Mouse (Mus musculus): ENCODE measurements around the gene Lrrc23.
A peak's percentile ranks its signal among the peaks of the same experiment; 100 is the strongest.

Gene Lrrc23

DNA sequence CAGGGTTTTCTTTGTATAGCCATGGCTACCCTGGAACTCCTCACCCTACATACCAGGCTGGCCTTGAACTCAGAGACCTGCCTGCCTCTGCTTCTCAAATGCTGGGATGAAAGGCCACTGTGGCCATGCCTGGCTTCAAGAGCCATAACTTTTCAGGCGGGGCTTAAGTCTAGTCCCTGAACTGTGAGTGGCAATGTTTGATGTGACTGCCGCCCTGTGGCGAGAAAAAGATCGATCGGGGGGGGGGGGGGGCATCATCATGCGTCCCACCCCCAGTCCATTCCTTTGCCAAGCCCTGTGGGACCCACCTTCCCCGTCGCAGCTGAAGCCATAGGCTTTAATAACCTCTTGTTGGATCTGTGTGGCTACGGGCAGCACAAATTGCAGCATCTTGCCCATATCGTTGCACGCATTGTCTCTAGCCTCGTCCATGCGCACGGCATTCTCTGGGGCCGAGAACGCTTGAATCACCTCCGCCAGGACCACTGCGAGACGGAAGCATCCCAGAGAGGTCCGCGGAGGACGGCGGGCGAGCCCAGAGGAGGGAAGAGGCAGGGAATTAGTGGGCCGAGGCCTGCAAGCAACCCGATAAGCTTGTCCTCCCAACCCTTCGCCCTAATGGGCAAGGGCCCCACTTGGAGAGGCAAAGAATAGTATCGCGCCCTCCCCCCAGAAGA is 39.2 kb downstream of the Lrrc23 start:
- peak; percentile 97 for DNase-seq

GRCm38 (mm10) chr6:124739231-124739796 is 40.2 kb downstream of the Lrrc23 start:
- DNase-seq = peak; percentile 92

DNA sequence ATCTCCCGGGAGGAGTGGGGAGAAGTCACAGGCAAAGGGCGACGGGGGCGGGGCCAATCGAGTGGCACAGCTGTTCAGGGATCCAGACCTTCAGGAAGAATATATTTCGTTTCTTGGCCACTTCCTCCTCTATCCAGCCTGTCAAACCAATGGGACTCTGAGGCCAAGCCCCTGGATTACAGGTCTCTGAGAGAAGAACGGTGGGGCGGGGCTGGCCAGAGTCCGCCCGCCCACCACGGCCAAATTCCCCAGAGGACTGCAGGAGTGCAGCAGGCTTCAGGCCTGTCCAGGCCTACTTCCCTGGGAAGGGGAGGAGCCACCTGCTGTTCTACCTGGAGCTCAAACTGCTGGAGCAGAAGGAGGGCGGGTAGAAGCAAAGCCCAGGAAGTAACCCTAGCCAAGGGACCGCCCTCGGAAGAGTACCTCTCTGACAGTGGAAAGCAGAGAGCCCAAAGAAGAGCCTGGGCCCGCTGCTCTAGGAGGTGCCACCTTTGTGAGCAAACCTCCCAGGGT is 41.0 kb downstream of the Lrrc23 start, which contains the start of gene Ptpn6:
TSS of gene Ptpn6 (minus strand) at position 204 of the 513 bp plus-strand sequence.
- peak; percentile 97 for DNase-seq

DNA sequence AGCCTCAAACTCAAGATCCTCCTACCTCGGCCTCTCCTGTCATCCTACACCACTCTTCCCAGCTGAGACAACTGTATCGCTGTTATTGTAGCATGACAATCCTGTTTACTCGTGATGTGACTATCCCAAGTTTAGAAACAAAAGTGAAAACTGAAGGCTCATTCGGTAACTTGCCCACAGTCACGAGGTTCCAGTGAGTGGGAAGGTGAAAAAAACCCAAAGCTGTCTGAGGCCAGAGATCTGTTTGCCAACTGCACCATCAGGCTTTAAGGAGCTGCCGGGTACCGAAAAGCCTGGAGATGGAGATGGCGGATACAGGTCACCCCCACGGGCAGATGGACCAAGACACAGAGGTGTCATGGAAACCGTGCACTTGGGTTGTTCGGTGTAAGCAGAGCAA is 42.5 kb downstream of the Lrrc23 start:
- DNase-seq = no peak

DNA sequence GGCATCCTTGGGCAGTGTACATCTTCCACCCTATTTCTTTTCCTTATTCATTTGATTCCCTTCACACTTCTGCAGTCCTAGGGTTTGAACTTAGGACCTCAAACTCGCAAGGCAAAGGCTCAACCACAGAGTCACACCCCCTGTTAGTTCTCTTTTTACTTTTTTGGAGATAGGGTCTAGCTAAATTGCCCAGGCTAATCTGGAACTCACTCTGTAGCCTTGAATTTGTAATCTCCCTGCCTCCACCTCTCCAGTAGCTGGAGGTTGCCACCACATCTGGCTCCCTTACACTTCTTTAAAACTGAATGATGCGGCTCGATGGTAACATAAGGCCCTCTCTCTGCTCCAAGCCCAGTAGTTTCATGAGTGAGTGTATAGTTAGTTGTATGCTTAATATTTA is 45.1 kb downstream of the Lrrc23 start:
- no peak for DNase-seq

DNA sequence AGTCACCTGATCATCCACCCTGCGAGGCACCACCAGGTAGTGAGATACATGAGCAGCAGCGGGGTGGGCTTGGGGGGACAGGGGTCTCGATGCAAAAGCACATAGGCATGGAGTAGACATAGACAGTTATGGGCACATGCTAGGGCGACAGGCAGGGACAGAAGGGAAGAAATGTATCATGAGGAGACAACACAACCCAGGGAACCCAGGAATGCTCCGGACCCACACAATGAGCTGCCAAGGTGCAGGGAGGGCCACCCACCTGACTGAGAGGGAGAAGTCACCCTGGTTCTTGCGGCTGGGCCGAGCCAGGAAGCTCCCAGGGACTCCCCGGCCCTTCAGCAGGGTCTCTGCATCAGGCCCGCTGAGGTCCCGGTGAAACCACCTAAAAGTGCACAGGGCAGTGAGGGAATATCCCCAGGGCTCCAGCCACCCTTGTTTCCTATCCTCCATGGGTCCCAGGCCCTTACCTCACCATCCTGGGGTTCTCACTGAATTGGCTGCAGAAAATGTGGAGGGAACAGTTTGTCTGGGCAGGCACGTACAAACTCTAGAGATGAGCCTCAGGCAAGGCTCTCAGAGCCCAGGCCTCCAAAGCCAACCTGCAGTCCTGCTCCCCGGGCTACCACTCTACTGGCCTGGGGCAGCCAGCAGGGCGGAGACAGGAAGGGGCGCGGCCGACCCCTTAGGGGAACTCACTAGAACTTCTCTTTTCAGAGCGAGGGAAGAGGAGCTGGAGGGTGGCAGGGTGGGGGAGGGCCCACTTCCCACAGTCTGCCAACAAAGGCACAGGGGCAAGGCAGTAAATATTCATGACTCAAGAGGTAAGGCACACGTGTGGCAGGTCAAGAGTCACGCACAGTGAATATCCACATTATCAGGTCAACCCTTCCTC is 46.8 kb downstream of the Lrrc23 start:
- peak; percentile 98 for DNase-seq

- DNase-seq = no peak
Measured at GRCm38 (mm10) chr6:124731038-124731437, 48.5 kb downstream of the Lrrc23 start.

- DNase-seq = peak; percentile 96
Measured at GRCm38 (mm10) chr6:124729850-124730705, 49.4 kb downstream of the Lrrc23 start.

- no peak for DNase-seq
Measured at GRCm38 (mm10) chr6:124728621-124729020, 50.9 kb downstream of the Lrrc23 start.

- DNase-seq = no peak
Measured at GRCm38 (mm10) chr6:124724472-124724871, 55.1 kb downstream of the Lrrc23 start.

DNA sequence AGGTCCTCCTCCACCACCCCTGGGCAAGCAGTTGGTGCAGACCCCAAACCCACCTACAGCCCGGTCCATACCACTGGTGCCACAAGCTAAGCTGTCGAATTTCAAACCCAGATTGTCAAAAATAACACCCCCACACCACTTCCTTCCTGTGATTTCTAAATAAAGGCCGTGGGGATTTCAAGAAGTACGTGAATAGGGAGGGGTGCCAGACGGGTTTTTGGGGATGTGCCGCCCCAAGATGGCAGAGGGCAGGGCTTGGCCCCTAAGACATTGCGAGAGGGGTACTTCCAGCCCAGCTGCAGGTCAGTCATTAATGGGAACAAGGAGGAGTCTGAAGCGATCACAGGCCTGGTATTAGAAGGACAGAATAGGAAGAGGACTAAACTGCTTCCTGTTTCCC is 56.0 kb downstream of the Lrrc23 start:
- DNase-seq = peak; percentile 97

- no peak for DNase-seq
Measured at GRCm38 (mm10) chr6:124722876-124723473, 56.6 kb downstream of the Lrrc23 start.

DNA sequence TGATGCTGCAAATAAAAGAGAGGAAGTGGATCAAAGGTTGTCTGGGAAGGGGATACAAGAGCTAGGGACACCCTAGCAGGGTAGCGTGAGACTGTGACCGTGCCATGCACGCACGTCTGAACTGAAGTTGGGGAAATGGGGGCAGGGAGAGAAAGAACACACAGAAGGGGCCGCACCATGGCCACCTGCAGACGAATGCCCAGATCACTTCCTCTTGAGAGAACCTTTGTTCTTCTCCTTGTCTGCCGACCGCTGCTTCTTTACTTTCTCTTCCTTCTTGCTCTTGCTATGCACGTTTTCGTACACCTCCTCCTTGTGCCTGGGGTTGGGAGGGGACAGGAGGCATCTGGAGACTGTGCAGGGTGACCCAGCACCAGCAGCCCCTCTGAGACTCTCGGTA is 58.6 kb downstream of the Lrrc23 start:
- no peak for DNase-seq
